10 mouse cellular contexts compared by ENCODE assay signal in genomic region chr5:76138512-76138911, GRCm38 (mm10). TPM values are rescaled to one million over a fixed set of nuclear protein-coding genes. Genes with fewer than 3 reads are reported as not detected.
DNase-seq lines count a peak whose midpoint lies in the region; ATAC-seq and TF ChIP-seq lines count a peak whose summit lies in the region.
"Had no signal": no experiment of that assay in that cellular context is flagged by ENCODE, and none has a peak within 500 bp of the region (broad histone marks: within the 10 kb centered on the region; RNA-seq: fewer than 3 reads in every experiment).

No protein-coding gene starts in this region.

- ATAC-seq in liver, postnatal 0 days = no peak
- ATAC-seq in liver, embryonic 14.5 days (ENCODE audit: insufficient read depth) = no peak
- no peak for ATAC-seq in kidney, embryonic 16.5 days (ENCODE audit: low FRiP score, low TSS enrichment)

- intact Hi-C loops in heart, adult 2 months (cut with DNase I) = loop anchor here (2.0 kb wide), 1 partner anchor 44 kb away; the partner anchor contains the start of gene Tmem165

- peaks cover 8% of the 10 kb centered on the region for H3K4me1 ChIP-seq in heart, adult 2 months (ENCODE audit: control insufficient read depth, insufficient read depth, low read length)
- H3K4me1 ChIP-seq in liver, postnatal 0 days (ENCODE audit: insufficient read depth) = peaks cover 25% of the 10 kb centered on the region
- peaks cover 20 to 28% of the 10 kb centered on the region in 2 experiments for H3K4me1 ChIP-seq in liver, embryonic 14.5 days (replicated peaks; ENCODE audit: control insufficient read depth in 2 of 2, insufficient read depth in 2 of 2, low read length in 1 of 2)
- peaks cover 15% of the 10 kb centered on the region for H3K4me1 ChIP-seq in kidney, embryonic 16.5 days (ENCODE audit: insufficient read depth, low read length)

- 48% methylated on average over 10 of the region's 10 CpGs for WGBS in heart, adult 2 months
- 51% methylated on average over 10 of the region's 10 CpGs for WGBS in liver, postnatal 0 days (ENCODE audit: insufficient replicate concordance)
- WGBS in liver, embryonic 14.5 days (ENCODE audit: insufficient replicate concordance) = 49% methylated on average over 10 of the region's 10 CpGs
- WGBS in kidney, embryonic 16.5 days = 74% methylated on average over 10 of the region's 10 CpGs

- H3K36me3 ChIP-seq in heart, adult 2 months (ENCODE audit: control insufficient read depth, insufficient read depth, low read length) = no peaks in the 10 kb centered on the region
- no peaks in the 10 kb centered on the region for H3K36me3 ChIP-seq in liver, postnatal 0 days (replicated peaks; ENCODE audit: insufficient read depth, low read length)
- no peaks in the 10 kb centered on the region for H3K36me3 ChIP-seq in liver, embryonic 14.5 days (replicated peaks; ENCODE audit: control insufficient read depth, insufficient read depth, low read depth)
- H3K36me3 ChIP-seq in kidney, embryonic 16.5 days (ENCODE audit: insufficient read depth, low read length) = no peaks in the 10 kb centered on the region
- H3K36me3 ChIP-seq: neural tube, embryonic 15.5 days had no signal

- H3K9ac ChIP-seq in heart, adult 2 months (ENCODE audit: low read depth, low read length) = no peak overlapping the region
- no peak overlapping the region for H3K9ac ChIP-seq in liver, postnatal 0 days (replicated peaks)
- no peak overlapping the region for H3K9ac ChIP-seq in liver, embryonic 14.5 days (replicated peaks)
- H3K9ac ChIP-seq in kidney, embryonic 16.5 days (replicated peaks; ENCODE audit: low read length) = no peak overlapping the region
- H3K9ac ChIP-seq: neural tube, embryonic 15.5 days had no signal

- H3K79me2 ChIP-seq in heart, adult 2 months (replicated peaks; ENCODE audit: control insufficient read depth, insufficient read depth, low read length) = no peaks in the 10 kb centered on the region

- peak; percentile 92 for DNase-seq in heart, adult 11 months
- no peak for DNase-seq in heart, adult 2 months
- peak; percentile 35 for DNase-seq in liver
- no peak for DNase-seq in liver, postnatal 0 days
- DNase-seq in c-Kit-negative CD71-positive TER-119-positive erythroid progenitor cells, embryonic 14.5 days (ENCODE audit: low read depth, low spot score) = peak; percentile 74
- peak; percentile 62 to 67 (median 65) for DNase-seq in liver, embryonic 14.5 days (ENCODE audit: low read depth in 3 of 3, low spot score in 3 of 3)
- no peak for DNase-seq in urinary bladder, adult 2 months (ENCODE audit: low spot score)

- no peak for TF ChIP-seq POLR2A in heart, adult 2 months (IDR thresholded peaks at IDR 0.05; ENCODE audit: insufficient read depth, low read depth, low read length)

- no peak overlapping the region for H3K4me3 ChIP-seq in heart, adult 2 months
- H3K4me3 ChIP-seq in liver, postnatal 0 days (ENCODE audit: low read depth, low read length) = no peak overlapping the region
- H3K4me3 ChIP-seq in liver, embryonic 14.5 days (ENCODE audit: insufficient read depth in 1 of 2, low read depth in 2 of 2, low read length in 2 of 2) = no peak overlapping the region
- no peak overlapping the region for H3K4me3 ChIP-seq in kidney, embryonic 16.5 days (ENCODE audit: low read length)
- H3K4me3 ChIP-seq: left cerebral cortex, adult 2 months; neural tube, embryonic 15.5 days had no signal

- no peak for TF ChIP-seq CTCF in heart, adult 2 months (IDR thresholded peaks at IDR 0.05)
- no peak for TF ChIP-seq CTCF in liver, postnatal 0 days (IDR thresholded peaks at IDR 0.05; ENCODE audit: low read depth)
- no peak for TF ChIP-seq CTCF in liver, embryonic 14.5 days (IDR thresholded peaks at IDR 0.05; ENCODE audit: low read depth)

- H3K9me3 ChIP-seq in liver, postnatal 0 days (ENCODE audit: low read length) = 0 out of 2 replicates have a peak, but pooled peaks cover 2% of the 10 kb centered on the region
- H3K9me3 ChIP-seq in liver, embryonic 14.5 days (ENCODE audit: control insufficient read depth, low read length) = no peaks in the 10 kb centered on the region
- no peaks in the 10 kb centered on the region for H3K9me3 ChIP-seq in kidney, embryonic 16.5 days (ENCODE audit: low read length)
- H3K9me3 ChIP-seq: neural tube, embryonic 15.5 days had no signal

- H3K4me2 ChIP-seq in liver, postnatal 0 days (ENCODE audit: low read depth, low read length) = no peak overlapping the region
- H3K4me2 ChIP-seq in liver, embryonic 14.5 days (ENCODE audit: low read depth) = no peak overlapping the region; the same call in 1 of the 2 replicates
- H3K4me2 ChIP-seq in kidney, embryonic 16.5 days (replicated peaks; ENCODE audit: low read depth, low read length) = no peak overlapping the region
- H3K4me2 ChIP-seq: neural tube, embryonic 15.5 days had no signal

- no peaks in the 10 kb centered on the region for H3K27me3 ChIP-seq in heart, adult 2 months (ENCODE audit: control insufficient read depth, insufficient read depth, low read length)
- H3K27me3 ChIP-seq in liver, postnatal 0 days (ENCODE audit: insufficient read depth, low read length) = no peaks in the 10 kb centered on the region
- no peaks in the 10 kb centered on the region for H3K27me3 ChIP-seq in liver, embryonic 14.5 days (ENCODE audit: control insufficient read depth, insufficient read depth, low read length)
- no peaks in the 10 kb centered on the region for H3K27me3 ChIP-seq in kidney, embryonic 16.5 days (ENCODE audit: insufficient read depth, low read length)
- H3K27me3 ChIP-seq: neural tube, embryonic 15.5 days had no signal

- no peak overlapping the region; the same call in 1 of the 2 replicates for H3K27ac ChIP-seq in heart, adult 2 months
- H3K27ac ChIP-seq in liver, postnatal 0 days (ENCODE audit: low read depth) = no peak overlapping the region
- H3K27ac ChIP-seq in liver, embryonic 14.5 days = no peak overlapping the region; the same call in 1 of the 2 replicates
- H3K27ac ChIP-seq in kidney, embryonic 16.5 days (ENCODE audit: low read length) = no peak overlapping the region
- H3K27ac ChIP-seq: left cerebral cortex, adult 2 months; neural tube, embryonic 15.5 days had no signal

- no peak for TF ChIP-seq EP300 in heart, adult 2 months (IDR thresholded peaks at IDR 0.05; ENCODE audit: insufficient read depth, low read depth, low read length)
- no peak for TF ChIP-seq EP300 in liver, postnatal 0 days (IDR thresholded peaks at IDR 0.05; ENCODE audit: low read depth)
- TF ChIP-seq EP300 in liver, embryonic 14.5 days (IDR thresholded peaks at IDR 0.05; ENCODE audit: low read depth) = no peak

RNA-seq across cellular contexts. Expression of gene Srd5a3, which starts 1.6 kb away (rescaled TPM):
- total RNA-seq in heart, adult 2 months (2021) = 10 to 100 TPM in 1 of 2 experiments, 1 to 10 TPM in 1; 8.6 to 10.0 TPM
- 17.0 and 26.1 TPM in 2 replicates for polyA plus RNA-seq in heart, adult 2 months (2012; rRNA removed)
- 15.4 and 15.6 TPM in 2 replicates for polyA plus RNA-seq in liver, postnatal 0 days (2015; fragmentation: Nextera tagmentation; extraction: Ambion mirVana)
- 8.8 and 9.0 TPM in 2 replicates for polyA plus RNA-seq in liver, embryonic 14.5 days (2012; rRNA removed)
- polyA plus RNA-seq in liver, embryonic 14.5 days (2014; fragmentation: Nextera tagmentation; extraction: Ambion mirVana) = 12.1 and 14.3 TPM in 2 replicates
- 29.6 and 31.3 TPM in 2 replicates for polyA plus RNA-seq in urinary bladder, adult 2 months (2012; rRNA removed)
- 42.8 and 44.5 TPM in 2 replicates for polyA plus RNA-seq in kidney, embryonic 16.5 days (2015; fragmentation: Nextera tagmentation; extraction: Ambion mirVana)

RNA-seq across cellular contexts. Expression of gene Tmem165, which starts 45.2 kb away (rescaled TPM):
- total RNA-seq in heart, adult 2 months (2021) = 10 to 100 TPM; 17.9 to 19.0 TPM
- polyA plus RNA-seq in heart, adult 2 months (2012; rRNA removed) = 21.5 and 25.9 TPM in 2 replicates
- 20.9 and 25.6 TPM in 2 replicates for polyA plus RNA-seq in liver, postnatal 0 days (2015; fragmentation: Nextera tagmentation; extraction: Ambion mirVana)
- 17.6 and 23.8 TPM in 2 replicates for polyA plus RNA-seq in liver, embryonic 14.5 days (2012; rRNA removed)
- polyA plus RNA-seq in liver, embryonic 14.5 days (2014; fragmentation: Nextera tagmentation; extraction: Ambion mirVana) = 33.2 and 34.5 TPM in 2 replicates
- 57.9 and 69.8 TPM in 2 replicates for polyA plus RNA-seq in urinary bladder, adult 2 months (2012; rRNA removed)
- polyA plus RNA-seq in kidney, embryonic 16.5 days (2015; fragmentation: Nextera tagmentation; extraction: Ambion mirVana) = 87.3 and 87.6 TPM in 2 replicates

Comparison
In these comparisons a context has a peak if more than half of its experiments do, and no peak if none do; other contexts are left out.
1. DNase-seq: peak in heart, adult 11 months (single experiment), liver (single experiment), c-Kit-negative CD71-positive TER-119-positive erythroid progenitor cells, embryonic 14.5 days (single experiment) and liver, embryonic 14.5 days (3 of 3); none in heart, adult 2 months (0 of 2), liver, postnatal 0 days (single experiment) and urinary bladder, adult 2 months (single experiment).